Mouse (Mus musculus): Measurements from ENCODE around the gene Umodl1.

The Umodl1 gene

GRCm38 (mm10) chr17:31037331-31037730 lies 82.9 kb downstream of the Umodl1 start:
- DNase-seq (ENCODE audit: low spot score in 2 of 2), result no peak

- DNase-seq (ENCODE audit: low spot score in 2 of 2), result no peak
These were observed 83.9 kb downstream of the Umodl1 start for GRCm38 (mm10) chr17:31038381-31038780.

- DNase-seq (ENCODE audit: low spot score in 2 of 2), result no peak
These were observed 85.2 kb downstream of the Umodl1 start for GRCm38 (mm10) chr17:31039626-31040025.

- no peak for DNase-seq (ENCODE audit: low spot score in 2 of 2)
These were observed 86.0 kb downstream of the Umodl1 start for GRCm38 (mm10) chr17:31040421-31040820.

GRCm38 (mm10) chr17:31042751-31043150 lies 88.3 kb downstream of the Umodl1 start:
- DNase-seq (ENCODE audit: low spot score in 2 of 2), result no peak

GRCm38 (mm10) chr17:31057151-31057890 lies 102.9 kb downstream of the Umodl1 start, which contains the start of gene Abcg1:
Abcg1 (plus strand) TSS chr17:31057675.
- DNase-seq (ENCODE audit: low spot score in 2 of 2), result peak; percentile 57 to 70

- peak in 1 of 2 experiments; percentile 50 for DNase-seq (ENCODE audit: low spot score in 2 of 2)
These were observed 103.7 kb downstream of the Umodl1 start for GRCm38 (mm10) chr17:31057891-31058744.

- peak; percentile 59 to 72 for DNase-seq (ENCODE audit: low spot score in 2 of 2)
These were observed 104.3 kb downstream of the Umodl1 start for GRCm38 (mm10) chr17:31058745-31059085.

GRCm38 (mm10) chr17:31060196-31060587 lies 105.8 kb downstream of the Umodl1 start:
- no peak for DNase-seq (ENCODE audit: low spot score in 2 of 2)

All from frontal cortex, postnatal 10 days (tissue).